In genomic region chr1:92611008-92611407, GRCm38 (mm10) we compare ENCODE assay signal across 9 mouse cellular contexts. TPM values are rescaled to one million over a fixed set of nuclear protein-coding genes. Genes with fewer than 3 reads are reported as not detected.
DNase-seq lines count a peak whose midpoint lies in the region; ATAC-seq and TF ChIP-seq lines count a peak whose summit lies in the region.
"Had no signal": no experiment of that assay in that cellular context is flagged by ENCODE, and none has a peak within 500 bp of the region (broad histone marks: within the 10 kb centered on the region; RNA-seq: fewer than 3 reads in every experiment).

No protein-coding gene starts in this region.

- no peaks in the 10 kb centered on the region for H3K9me3 ChIP-seq in lung, embryonic 14.5 days (ENCODE audit: low read depth, low read length)
- H3K9me3 ChIP-seq: limb, embryonic 13.5 days had no signal

- H3K9ac ChIP-seq in lung, embryonic 14.5 days, result no peak overlapping the region
- H3K9ac ChIP-seq: limb, embryonic 13.5 days had no signal

- no peaks in the 10 kb centered on the region for H3K27me3 ChIP-seq in lung, embryonic 14.5 days (ENCODE audit: insufficient read depth, low read length)
- no peaks in the 10 kb centered on the region for H3K27me3 ChIP-seq in small intestine, adult 2 months (ENCODE audit: control insufficient read depth, insufficient read depth, low read length)

- 2% methylated on average over 5 of the region's 5 CpGs for whole genome bisulfite sequencing in lung, embryonic 14.5 days
- WGBS in small intestine, adult 2 months, result 2% methylated on average over 5 of the region's 5 CpGs

- peak; percentile 49 to 87 for DNase-seq in adrenal gland, adult (ENCODE audit: inconsistent age in 2 of 2, low spot score in 1 of 2)
- DNase-seq in adrenal gland, postnatal 4 days (ENCODE audit: low spot score in 2 of 2), result no peak
- peak; percentile 56 for DNase-seq in urinary bladder, postnatal 25 days (ENCODE audit: low spot score)
- DNase-seq in urinary bladder, postnatal 4 days (ENCODE audit: low spot score in 2 of 2), result no peak
- peak; percentile 69 for DNase-seq in embryo, embryonic 11 days
- DNase-seq in kidney, postnatal 10 days, result peak; percentile 67
- DNase-seq in lung, embryonic 14.5 days, result peak; percentile 72

- ATAC-seq in lung, embryonic 14.5 days (ENCODE audit: insufficient read depth), result no peak

- H3K4me1 ChIP-seq in lung, embryonic 14.5 days (ENCODE audit: insufficient read depth), result no peaks in the 10 kb centered on the region
- H3K4me1 ChIP-seq in small intestine, adult 2 months (ENCODE audit: control insufficient read depth, insufficient read depth, insufficient read length, low read length), result no peaks in the 10 kb centered on the region
- H3K4me1 ChIP-seq: limb, embryonic 13.5 days had no signal

- TF ChIP-seq CTCF in lung, embryonic 14.5 days (IDR thresholded peaks at IDR 0.05; ENCODE audit: low read depth), result peak; percentile 80
- peak; percentile 85; the same call in 1 of the 2 replicates for TF ChIP-seq CTCF in small intestine, adult 2 months (IDR thresholded peaks at IDR 0.05; ENCODE audit: extremely low read depth, insufficient read length, insufficient replicate concordance, low read depth, low read length)

- H3K27ac ChIP-seq in lung, embryonic 14.5 days (ENCODE audit: low read depth), result no peak overlapping the region
- no peak overlapping the region for H3K27ac ChIP-seq in small intestine, adult 2 months (ENCODE audit: insufficient read depth, low read depth, low read length)
- H3K27ac ChIP-seq: limb, embryonic 13.5 days had no signal

- no peak for TF ChIP-seq POLR2A in small intestine, adult 2 months (IDR thresholded peaks at IDR 0.05; ENCODE audit: low read depth, low read length)

- no peaks in the 10 kb centered on the region for H3K36me3 ChIP-seq in lung, embryonic 14.5 days (ENCODE audit: insufficient read depth)
- no peaks in the 10 kb centered on the region for H3K36me3 ChIP-seq in small intestine, adult 2 months (ENCODE audit: control insufficient read depth, insufficient read depth, low read length)
- H3K36me3 ChIP-seq: limb, embryonic 13.5 days had no signal

- no peak overlapping the region for H3K4me3 ChIP-seq in lung, embryonic 14.5 days (ENCODE audit: low read depth, low read length)
- H3K4me3 ChIP-seq in small intestine, adult 2 months (ENCODE audit: low read depth, low read length), result no peak overlapping the region
- H3K4me3 ChIP-seq: limb, embryonic 13.5 days had no signal

- H3K4me2 ChIP-seq in lung, embryonic 14.5 days, result no peak overlapping the region
- H3K4me2 ChIP-seq: limb, embryonic 13.5 days had no signal

RNA-seq across cellular contexts. Expression of gene Olfr1410, which starts 5.4 kb away (rescaled TPM):
- not detected for total RNA-seq in adrenal gland, postnatal 4 days (2021)
- not detected in 2 replicates for polyA plus RNA-seq in lung, embryonic 14.5 days (2014; fragmentation: Nextera tagmentation; extraction: Ambion mirVana)
- not detected in 2 replicates for polyA plus RNA-seq in small intestine, adult 2 months (2012; rRNA removed)
- polyA plus RNA-seq: limb, embryonic 13.5 days had no signal

RNA-seq across cellular contexts. Expression of gene Olfr12, which starts 6.6 kb away (rescaled TPM):
- total RNA-seq in adrenal gland, postnatal 4 days (2021), result not detected
- polyA plus RNA-seq in lung, embryonic 14.5 days (2014; fragmentation: Nextera tagmentation; extraction: Ambion mirVana), result not detected in 2 replicates
- polyA plus RNA-seq in small intestine, adult 2 months (2012; rRNA removed), result not detected in 2 replicates
- polyA plus RNA-seq: limb, embryonic 13.5 days had no signal

RNA-seq across cellular contexts. Expression of gene Olfr1411, which starts 16.8 kb away (rescaled TPM):
- not detected for total RNA-seq in adrenal gland, postnatal 4 days (2021)
- polyA plus RNA-seq in lung, embryonic 14.5 days (2014; fragmentation: Nextera tagmentation; extraction: Ambion mirVana), result not detected in 2 replicates
- polyA plus RNA-seq in small intestine, adult 2 months (2012; rRNA removed), result not detected in 2 replicates
- polyA plus RNA-seq: limb, embryonic 13.5 days had no signal

RNA-seq across cellular contexts. Expression of gene Olfr1412, which starts 25.4 kb away (rescaled TPM):
- total RNA-seq in adrenal gland, postnatal 4 days (2021), result not detected
- not detected in 2 replicates for polyA plus RNA-seq in lung, embryonic 14.5 days (2014; fragmentation: Nextera tagmentation; extraction: Ambion mirVana)
- polyA plus RNA-seq in small intestine, adult 2 months (2012; rRNA removed), result not detected in 2 replicates
- polyA plus RNA-seq: limb, embryonic 13.5 days had no signal

RNA-seq across cellular contexts. Expression of gene Cops9, which starts 30.8 kb away (rescaled TPM):
- 100 to 1,000 TPM; 292 to 315 TPM for total RNA-seq in adrenal gland, postnatal 4 days (2021)
- polyA plus RNA-seq in lung, embryonic 14.5 days (2014; fragmentation: Nextera tagmentation; extraction: Ambion mirVana), result 391 and 414 TPM in 2 replicates
- 34.5 and 44.1 TPM in 2 replicates for polyA plus RNA-seq in small intestine, adult 2 months (2012; rRNA removed)

Comparison
In these comparisons a context has a peak if more than half of its experiments do, and no peak if none do; other contexts are left out.
1. DNase-seq: peak in adrenal gland, adult (2 of 2), urinary bladder, postnatal 25 days (single experiment), embryo, embryonic 11 days (single experiment), kidney, postnatal 10 days (single experiment) and lung, embryonic 14.5 days (single experiment); none in adrenal gland, postnatal 4 days (0 of 2) and urinary bladder, postnatal 4 days (0 of 2).